Mouse (Mus musculus) embryonic facial prominence, embryonic 11.5 days (tissue): ENCODE measurements around the gene Zbtb25. TPM values are rescaled to one million over a fixed set of nuclear protein-coding genes. Genes with fewer than 3 reads are reported as not detected.

ENCODE experiments used
- ATAC-seq: fragments of 200-750 bp; cut with Nextera tagmentation; replicated peaks from 2 replicates; pipeline ENCODE4 v1.8.0; 2017; ENCODE audit warnings: low read depth; ENCODE audit not compliant: insufficient number of reproducible peaks, low FRiP score, low TSS enrichment
- DNase-seq: peaks from one replicate; pipeline ENCODE4 v3.0.0-alpha.2; 2015; ENCODE audit warnings: low spot score
- H3K27ac ChIP-seq: fragments of 300-500 bp; sonication (generic); replicated peaks from 2 replicates; pipeline ENCODE4 v1.5.1; 2014; ENCODE audit warnings: mild to moderate bottlenecking, low read depth, low read length, control low read depth
- H3K27me3 ChIP-seq: fragments of 300-500 bp; sonication (generic); 2 replicates; pipeline ENCODE4 v1.6.1; 2014; ENCODE audit warnings: mild to moderate bottlenecking, low read length, moderate library complexity, mixed read lengths; ENCODE audit not compliant: control insufficient read depth, insufficient read depth
- H3K36me3 ChIP-seq: fragments of 300-500 bp; sonication (generic); replicated peaks from 2 replicates; pipeline ENCODE4 v1.6.1; 2014; ENCODE audit warnings: low read depth, mild to moderate bottlenecking, low read length, moderate library complexity, mixed read lengths; ENCODE audit not compliant: control insufficient read depth, insufficient read depth
- H3K4me1 ChIP-seq: fragments of 300-500 bp; sonication (generic); 2 replicates; pipeline ENCODE4 v1.6.1; 2014; ENCODE audit warnings: low read length, mixed read lengths; ENCODE audit not compliant: control insufficient read depth, insufficient read depth
- H3K4me2 ChIP-seq: fragments of 300-500 bp; sonication (generic); 2 replicates; pipeline ENCODE4 v1.6.1; 2014; ENCODE audit warnings: low read depth, mild to moderate bottlenecking, control low read depth, low read length, moderate library complexity
- H3K4me3 ChIP-seq: fragments of 300-500 bp; sonication (generic); 2 replicates; pipeline ENCODE4 v1.5.1; 2014; ENCODE audit warnings: low read depth, low read length, control low read depth
- H3K9ac ChIP-seq: fragments of 300-500 bp; sonication (generic); replicated peaks from 2 replicates; pipeline ENCODE4 v1.6.1; 2014; ENCODE audit warnings: mild to moderate bottlenecking, control low read depth, low read length
- H3K9me3 ChIP-seq: fragments of 300-500 bp; sonication (generic); replicated peaks from 2 replicates; pipeline ENCODE4 v1.6.1; 2016; ENCODE audit warnings: mild to moderate bottlenecking, low read length, inconsistent platforms, mixed read lengths; ENCODE audit not compliant: control insufficient read depth
- WGBS: fragments of 180-500 bp; shearing (Covaris S2); extraction: QIAGEN DNeasy Blood & Tissue Kit; methylation state at CpG from one replicate; pipeline ENCODE4 v1.1.7; 2014; 5-methylcytosine and 5-hydroxymethylcytosine counted together
- polyA plus RNA-seq: library from polyadenylated mRNA; unstranded; fragments of >200 nt; fragmentation: Nextera tagmentation; extraction: Ambion mirVana; gene quantifications from 2 replicates; pipeline ENCODE4 v1.2.1, GENCODE M21; 2014

Zbtb25 gene
- polyA plus RNA-seq, 1 experiment from 2014 or later, result 21.2 TPM

DNA sequence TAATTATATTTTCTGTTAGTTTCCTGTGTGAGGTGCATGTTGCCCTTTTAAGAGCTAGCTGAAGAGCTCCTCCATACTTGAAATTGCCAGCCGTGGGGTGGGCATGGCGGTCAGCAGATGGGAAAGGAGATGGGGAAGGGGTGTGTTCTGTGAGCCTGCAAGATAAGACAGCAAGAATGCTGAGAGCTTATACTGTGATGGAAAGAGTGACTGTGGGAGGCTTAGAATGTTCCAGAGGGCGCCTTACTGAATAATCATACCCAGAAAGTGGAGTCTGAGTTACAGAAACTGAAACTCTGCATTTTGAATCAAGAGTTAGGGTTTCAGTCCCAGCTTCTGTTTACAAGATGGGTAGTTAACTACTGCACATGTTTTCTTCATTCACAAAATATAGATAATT is 6.1 kb upstream of the Zbtb25 start:
- no peak for DNase-seq

DNA sequence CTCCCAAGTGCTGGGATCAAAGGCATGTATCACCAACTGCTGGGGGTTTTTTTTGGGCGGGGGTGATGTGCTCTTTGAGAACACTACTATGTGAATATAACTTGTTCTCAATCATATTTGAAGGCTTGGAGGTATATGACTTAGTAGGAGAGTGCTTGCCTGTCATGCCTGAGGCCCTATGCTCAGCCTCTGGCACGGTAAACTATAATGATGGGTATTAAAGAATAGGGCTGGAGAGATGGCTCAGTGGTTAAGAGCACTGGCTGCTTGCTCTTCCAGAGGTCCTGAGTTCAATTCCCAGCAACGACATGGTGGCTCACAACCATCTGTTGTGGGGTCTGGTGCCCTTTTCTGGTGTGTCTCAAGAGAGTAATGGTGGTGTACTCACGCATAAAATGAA is 5.5 kb upstream of the Zbtb25 start:
- 79% methylated on average over 4 of the region's 4 CpGs for WGBS
- H3K27ac ChIP-seq, result no peak overlapping the region
- H3K9ac ChIP-seq, result no peak overlapping the region
- DNase-seq (no peak), ATAC-seq (no peak)
- no peak overlapping the region for H3K4me2 ChIP-seq
- H3K36me3 ChIP-seq, result no peaks in the 10 kb centered on the region
- H3K27me3 ChIP-seq, result no peaks in the 10 kb centered on the region
- no peaks in the 10 kb centered on the region for H3K4me1 ChIP-seq
- H3K4me3 ChIP-seq, result no peak overlapping the region
- no peaks in the 10 kb centered on the region for H3K9me3 ChIP-seq

More for the DNA sequence above, 6.1 kb upstream of the Zbtb25 start:
- no peak for ATAC-seq
- Histone ChIP-seq H3K27me3 (no peaks in the 10 kb centered on the region), H3K36me3 (no peaks in the 10 kb centered on the region), H3K4me3 (no peak overlapping the region), H3K27ac (no peak overlapping the region), H3K4me2 (no peak overlapping the region), H3K9ac (no peak overlapping the region), H3K4me1 (no peaks in the 10 kb centered on the region), H3K9me3 (no peaks in the 10 kb centered on the region)
- WGBS, result 88% methylated on average over 3 of the region's 3 CpGs

DNA sequence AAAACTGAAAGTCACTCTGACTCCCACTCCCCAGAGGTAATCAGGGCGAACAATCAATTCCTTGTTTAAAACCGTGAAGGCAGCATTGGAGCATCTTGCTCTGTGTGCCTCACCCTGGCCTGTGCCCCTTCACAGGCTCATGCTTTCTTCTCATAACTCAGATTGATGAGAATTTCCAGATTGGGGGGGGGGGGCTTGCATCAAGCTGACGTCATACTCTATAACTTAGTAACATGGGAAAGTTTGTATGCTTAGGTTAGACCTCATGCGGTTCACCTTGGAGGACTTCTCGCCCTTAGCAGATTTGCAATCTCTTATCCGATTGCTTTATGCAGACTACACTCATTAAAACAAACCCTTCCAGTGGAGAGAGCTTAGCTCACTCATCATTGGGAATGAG is 4.6 kb upstream of the Zbtb25 start:
- H3K36me3 ChIP-seq, result no peaks in the 10 kb centered on the region
- H3K27ac ChIP-seq, result no peak overlapping the region
- H3K4me1 ChIP-seq, result no peaks in the 10 kb centered on the region
- no peaks in the 10 kb centered on the region for H3K27me3 ChIP-seq
- H3K9me3 ChIP-seq, result no peaks in the 10 kb centered on the region
- no peak overlapping the region for H3K4me3 ChIP-seq
- 68% methylated on average over 6 of the region's 6 CpGs for WGBS
- ATAC-seq (no peak), DNase-seq (no peak)
- no peak overlapping the region for H3K9ac ChIP-seq
- no peak overlapping the region for H3K4me2 ChIP-seq

DNA sequence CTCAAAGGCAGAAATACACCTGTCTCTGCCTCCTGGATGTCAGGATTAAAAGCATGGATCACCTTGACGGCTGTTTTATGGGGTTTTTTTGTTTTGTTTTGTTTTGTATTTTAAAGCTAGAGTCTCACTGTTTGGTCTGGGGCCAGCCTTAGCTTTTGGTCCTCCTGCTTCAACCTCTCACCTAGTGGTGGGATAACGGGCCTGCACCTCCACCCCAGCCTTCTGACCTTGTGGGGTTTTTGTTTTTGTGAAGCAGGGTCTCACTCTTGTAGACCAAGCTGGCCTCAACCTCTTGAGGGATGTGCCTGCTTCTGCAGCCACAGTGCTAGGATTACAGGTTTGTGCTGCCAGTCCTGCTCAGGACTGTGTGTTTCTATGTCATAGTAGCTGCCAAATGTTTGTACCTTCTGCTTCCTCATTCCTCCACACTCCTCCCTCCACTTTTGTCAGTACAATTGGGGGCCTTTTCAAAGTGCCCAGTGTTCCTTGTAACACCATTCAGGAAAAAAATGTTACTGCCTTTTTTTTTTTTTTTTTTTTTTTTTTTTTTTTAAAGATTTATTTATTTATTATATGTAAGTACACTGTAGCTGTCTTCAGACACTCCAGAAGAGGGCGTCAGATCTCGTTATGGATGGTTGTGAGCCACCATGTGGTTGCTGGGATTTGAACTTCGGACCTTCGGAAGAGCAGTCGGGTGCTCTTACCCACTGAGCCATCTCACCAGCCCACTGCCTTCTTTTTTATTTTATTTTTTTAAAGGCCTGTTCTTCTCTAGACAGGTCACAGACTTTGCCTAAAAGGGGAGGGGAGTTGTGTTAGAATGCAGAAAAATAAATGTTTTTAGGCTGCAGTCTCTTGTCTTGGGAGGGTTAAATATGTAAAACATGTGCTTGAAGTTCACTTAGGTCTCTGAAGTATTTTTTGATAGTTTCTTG is 3.7 kb upstream of the Zbtb25 start:
- Histone ChIP-seq H3K4me3 (no peak overlapping the region), H3K4me1 (peaks cover 3% of the 10 kb centered on the region; the same call in 1 of the 2 replicates), H3K27me3 (no peaks in the 10 kb centered on the region), H3K9me3 (no peaks in the 10 kb centered on the region), H3K9ac (no peak overlapping the region), H3K27ac (no peak overlapping the region), H3K36me3 (no peaks in the 10 kb centered on the region), H3K4me2 (no peak overlapping the region)
- ATAC-seq (no peak), DNase-seq (peak; percentile 26)
- WGBS, result 79% methylated on average over 5 of the region's 7 CpGs

DNA sequence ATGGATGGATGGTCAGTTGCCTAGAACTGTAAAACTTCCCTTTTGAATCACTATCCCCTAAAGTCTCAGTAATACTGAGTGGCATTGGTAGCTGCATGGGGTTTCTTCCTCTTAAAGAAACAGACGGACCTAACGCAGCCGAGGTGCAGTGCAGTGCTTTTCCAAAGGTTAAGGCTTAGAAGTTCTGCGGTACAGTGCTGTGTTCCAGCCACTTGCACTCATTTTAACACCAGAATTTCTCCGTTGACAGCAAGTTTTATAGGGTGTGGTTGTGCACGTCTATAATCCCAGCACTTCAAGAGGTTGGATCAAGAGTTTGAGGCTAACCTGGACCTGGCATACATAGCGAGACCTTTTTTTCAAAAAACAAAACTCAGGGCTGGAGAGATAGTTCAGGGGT is 2.6 kb upstream of the Zbtb25 start:
- H3K9ac ChIP-seq, result no peak overlapping the region; the same call in 1 of the 2 replicates
- H3K27me3 ChIP-seq, result no peaks in the 10 kb centered on the region
- ATAC-seq (no peak), DNase-seq (no peak)
- H3K36me3 ChIP-seq, result no peaks in the 10 kb centered on the region
- H3K4me1 ChIP-seq, result peaks cover 10% of the 10 kb centered on the region
- peak overlapping the region; percentile 97 for H3K4me3 ChIP-seq
- no peaks in the 10 kb centered on the region for H3K9me3 ChIP-seq
- peak overlapping the region; percentile 87 for H3K4me2 ChIP-seq
- WGBS, result 45% methylated on average over 7 of the region's 7 CpGs
- H3K27ac ChIP-seq, result no peak overlapping the region

DNA sequence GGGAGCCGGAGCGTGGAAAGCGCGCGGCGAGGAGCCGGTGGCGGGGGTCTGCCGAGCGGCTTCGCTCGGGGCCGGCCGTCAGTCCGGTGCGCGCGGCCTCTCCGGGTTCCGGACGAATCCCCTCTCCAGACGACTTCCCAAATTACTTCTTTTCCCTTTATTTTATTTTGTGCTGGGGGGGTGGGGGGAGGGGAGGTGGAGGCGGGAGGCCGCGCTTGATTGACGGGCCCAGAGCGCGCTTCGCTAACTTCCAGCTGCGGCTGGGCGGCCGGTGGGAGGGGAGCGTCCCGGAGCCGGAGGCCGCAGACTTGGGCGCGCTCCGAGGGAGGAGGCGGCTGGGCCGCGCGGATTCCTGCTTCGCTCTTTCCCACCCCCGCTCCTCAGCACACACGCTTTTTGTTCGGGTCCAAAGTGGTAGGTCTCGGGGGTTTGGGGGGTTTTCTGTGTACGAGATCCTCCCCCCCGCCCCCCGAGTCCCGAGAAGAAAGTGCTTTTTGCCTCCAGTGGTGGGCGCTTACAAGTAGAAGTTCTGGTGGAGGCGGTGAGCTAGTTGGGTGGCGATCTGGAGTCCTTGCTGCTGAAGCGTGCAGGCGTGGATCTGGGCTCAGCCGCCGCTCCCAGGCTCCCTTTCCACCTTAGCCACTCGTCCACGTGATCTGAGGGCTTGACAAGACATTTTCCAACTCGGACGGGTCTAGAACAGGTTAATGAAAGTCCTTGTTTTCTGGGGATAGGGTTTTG is 1.6 kb upstream of the Zbtb25 start:
- Histone ChIP-seq H3K9ac (peak overlapping the region; percentile 96), H3K36me3 (no peaks in the 10 kb centered on the region), H3K4me1 (peaks cover 10% of the 10 kb centered on the region), H3K4me3 (peak overlapping the region; percentile 97), H3K9me3 (no peaks in the 10 kb centered on the region), H3K27me3 (no peaks in the 10 kb centered on the region), H3K4me2 (peak overlapping the region; percentile 87), H3K27ac (peak overlapping the region; percentile 100)
- DNase-seq, result peak; percentile 87
- under 1% methylated on average over 55 of the region's 63 CpGs for WGBS
- peak; percentile 45 for ATAC-seq

DNA sequence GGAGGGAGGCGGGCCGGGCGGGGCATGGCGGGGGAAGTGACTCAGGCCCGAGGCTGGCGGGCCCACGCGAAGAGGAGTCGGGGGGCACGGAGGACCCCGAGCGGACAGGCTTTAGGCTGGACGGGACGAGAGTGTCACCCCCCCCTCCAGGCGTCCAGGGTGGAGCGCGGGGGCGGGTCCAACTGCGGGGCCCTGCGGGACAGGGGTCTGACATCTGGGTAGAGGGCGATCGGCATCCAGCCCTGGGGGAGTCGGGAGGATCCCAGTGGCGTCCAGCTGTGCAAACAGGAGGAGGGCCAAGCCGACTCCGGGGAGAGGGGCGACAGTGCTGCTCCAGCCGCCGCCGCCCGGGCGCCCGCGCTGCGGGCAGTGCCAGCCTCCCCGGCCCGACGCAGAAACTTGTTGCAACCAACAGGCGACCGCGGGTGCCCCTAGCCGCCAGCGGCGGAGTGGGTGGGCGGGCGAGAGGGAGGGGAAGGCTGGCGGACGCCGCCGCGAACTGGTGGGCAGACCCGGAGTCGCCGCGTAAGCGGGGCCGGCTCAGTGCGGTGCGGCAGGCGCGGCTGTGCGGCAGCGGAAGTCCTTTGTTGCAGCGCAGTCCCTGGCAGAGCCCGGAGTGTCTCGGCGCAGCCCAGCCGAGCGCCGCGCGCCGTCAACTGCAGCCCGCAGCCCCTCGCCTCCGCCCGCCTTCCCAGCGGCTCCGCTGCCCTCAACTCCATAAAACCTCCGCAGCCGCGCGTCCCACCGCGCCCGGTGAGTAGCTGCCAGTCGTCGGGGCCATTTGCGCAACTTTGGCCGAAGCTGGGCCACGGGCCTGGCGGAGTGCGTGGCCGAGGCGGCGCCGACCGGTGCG is 802 bp upstream of the Zbtb25 start, which contains the start of gene Zbtb1:
Zbtb1 (plus strand) TSS at position 289 of the 853 bp plus-strand sequence.
- DNase-seq (peak; percentile 76), ATAC-seq (peak; percentile 76)
- H3K4me2 ChIP-seq, result peak within 1 kb of the TSS; percentile 87
- WGBS, result under 1% methylated on average over 84 of the region's 99 CpGs
- peaks cover 10% of the 10 kb centered on the region for H3K4me1 ChIP-seq
- H3K27me3 ChIP-seq, result no peaks in the 10 kb centered on the region
- no peaks in the 10 kb centered on the region for H3K36me3 ChIP-seq
- peak within 1 kb of the TSS; percentile 96 for H3K9ac ChIP-seq
- no peaks in the 10 kb centered on the region for H3K9me3 ChIP-seq
- H3K27ac ChIP-seq, result peak within 1 kb of the TSS; percentile 100
- H3K4me3 ChIP-seq, result peak within 1 kb of the TSS; percentile 97
